Mouse (Mus musculus) heart, adult 18-20 months (tissue): ENCODE results near the gene Smug1. TPM values are rescaled to one million over a fixed set of nuclear protein-coding genes. Genes with fewer than 3 reads are reported as not detected.
A peak's percentile ranks its signal among the peaks of the same experiment; 100 is the strongest.

Source experiments
- DNase-seq, 2 experiments: peaks; one replicate each; pipeline ENCODE4 v3.0.0; 2021 to 2022; ENCODE audit warnings: mixed read lengths in 1 of 2
- long read RNA-seq, 2 experiments: library from polyadenylated mRNA; stranded (forward); transcript quantifications; one replicate each; pipeline ENCODE4 v2.0.0; 2021
- total RNA-seq, 2 experiments: library from RNA; stranded (reverse); gene quantifications; 2 replicates each; pipeline ENCODE4 v1.2.3; 2021

The Smug1 gene
- 10 to 100 TPM; 10.9 to 12.9 TPM for total RNA-seq
- long read RNA-seq, experiment 1, partial matches to known transcripts, result 7 of 12 reads
- long read RNA-seq, experiment 1, other reads (novel, unspliced or antisense), result 4 of 12 reads
- long read RNA-seq, experiment 2, partial matches to known transcripts, result 2 of 5 reads
- long read RNA-seq, experiment 2, other reads (novel, unspliced or antisense), result 3 of 5 reads

DNA sequence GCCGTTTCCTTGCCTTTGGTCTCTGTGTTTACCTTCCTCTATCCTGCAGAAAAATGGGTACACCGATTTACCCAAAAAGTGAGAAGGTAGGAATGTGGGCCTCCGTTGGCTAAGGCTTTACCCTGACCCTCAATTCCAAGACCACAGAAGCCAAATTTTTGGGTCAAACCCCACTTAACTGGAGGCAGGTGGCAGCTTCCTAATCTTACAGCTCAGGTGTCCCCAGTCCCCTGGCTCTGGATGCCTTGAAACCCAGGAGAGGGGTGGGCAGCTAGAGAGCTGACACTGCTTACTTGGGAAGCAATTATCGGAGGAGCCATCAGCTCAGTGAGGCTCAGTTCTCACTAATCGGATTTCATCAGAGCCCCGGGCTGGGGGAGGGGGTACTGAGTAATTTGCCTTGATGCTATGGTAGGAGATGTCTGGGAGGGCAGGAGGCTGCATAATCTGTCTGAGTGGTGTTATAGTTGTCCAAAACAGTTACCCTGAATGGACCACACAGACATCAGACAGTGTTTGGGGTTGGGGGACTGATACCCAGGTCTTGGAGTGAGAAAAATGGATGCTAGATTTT, at the start of gene Smug1:
TSS of gene Smug1 (minus strand) at position 51 of the 574 bp plus-strand sequence.
- DNase-seq, result no peak

DNA sequence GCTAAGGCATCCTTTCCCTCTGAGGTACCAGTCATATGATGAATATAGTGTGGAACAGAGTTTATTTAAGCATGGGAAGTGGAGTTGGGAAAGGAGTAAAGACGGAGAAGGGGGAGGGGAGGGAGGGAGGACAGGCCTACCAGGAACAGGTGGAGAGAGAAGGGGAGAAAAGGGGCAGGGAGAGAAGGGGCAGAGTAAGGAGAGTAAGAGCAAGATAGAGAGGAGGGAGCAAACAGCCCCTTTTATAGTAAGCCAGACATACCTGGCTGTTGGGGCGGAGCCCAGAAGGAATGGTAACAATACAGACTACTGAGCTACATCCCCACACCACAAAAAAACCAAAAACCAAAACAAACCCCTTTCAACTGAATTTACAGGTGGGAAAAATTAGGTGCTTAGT, 49.2 kb upstream of the Smug1 start:
- no peak for DNase-seq

DNA sequence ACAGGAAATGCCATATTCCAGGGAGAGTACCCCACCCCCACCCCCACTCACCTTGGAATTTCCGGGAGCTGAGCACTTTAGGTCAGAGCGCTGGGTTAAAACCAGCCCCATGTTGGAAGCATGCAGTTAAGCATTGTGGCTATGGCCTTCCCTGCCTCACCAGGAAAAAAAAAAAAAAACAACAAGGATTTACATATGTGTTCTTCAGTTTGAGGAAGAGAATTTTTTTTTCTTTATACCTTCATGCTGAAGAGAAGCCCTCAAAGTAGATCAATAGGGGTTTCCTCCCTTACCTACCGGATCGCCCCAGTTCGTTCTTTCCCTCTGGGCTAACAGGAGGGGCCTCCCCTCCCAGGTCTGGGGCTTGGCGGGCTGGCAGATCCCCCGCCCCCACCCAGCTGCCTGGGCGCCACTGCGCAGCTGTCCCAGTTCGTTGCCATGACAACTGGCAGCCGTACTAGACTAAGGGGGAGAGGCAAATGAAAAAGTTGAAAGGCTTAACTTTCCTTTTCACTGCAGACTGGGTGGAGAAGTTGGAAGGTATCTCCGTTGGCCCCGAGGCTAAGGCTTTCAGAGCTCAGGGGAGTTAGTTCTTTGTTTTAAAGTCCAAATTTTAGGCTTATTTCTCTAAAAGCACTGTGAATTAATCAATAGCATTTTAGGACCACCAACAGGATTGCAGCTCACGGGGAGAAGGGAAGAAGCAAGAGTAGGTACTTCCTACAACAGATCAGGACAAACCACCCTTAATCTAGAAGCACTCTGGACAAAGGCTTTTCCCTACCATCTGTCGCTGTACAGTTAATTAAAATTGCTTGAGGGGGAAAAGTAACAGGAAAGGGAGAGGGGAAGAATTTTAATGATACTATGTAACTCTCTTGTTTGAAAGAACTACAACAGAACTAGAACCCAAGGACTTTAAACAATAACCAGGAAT, 48.3 kb upstream of the Smug1 start:
- peak; percentile 87 to 91 for DNase-seq

DNA sequence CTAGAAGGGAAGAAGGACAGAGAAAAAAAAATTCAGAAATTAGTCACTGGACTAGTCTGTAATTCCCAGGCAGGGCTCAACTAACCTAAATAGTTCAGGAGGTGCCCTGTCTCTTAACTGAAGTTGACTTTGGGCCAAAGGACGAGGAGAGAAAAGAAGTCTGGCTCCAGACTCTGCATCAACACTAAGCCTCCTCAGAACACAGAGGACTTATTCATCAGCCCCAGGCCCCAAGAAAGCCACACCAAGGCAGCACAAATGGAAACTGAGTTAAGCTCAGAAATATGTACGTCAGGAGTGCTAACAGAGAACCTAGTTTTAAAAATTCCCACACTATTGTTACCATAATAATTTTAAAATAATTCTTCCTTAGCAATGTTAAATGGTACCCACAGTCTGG, 47.3 kb upstream of the Smug1 start:
- peak; percentile 34 to 35 for DNase-seq

DNA sequence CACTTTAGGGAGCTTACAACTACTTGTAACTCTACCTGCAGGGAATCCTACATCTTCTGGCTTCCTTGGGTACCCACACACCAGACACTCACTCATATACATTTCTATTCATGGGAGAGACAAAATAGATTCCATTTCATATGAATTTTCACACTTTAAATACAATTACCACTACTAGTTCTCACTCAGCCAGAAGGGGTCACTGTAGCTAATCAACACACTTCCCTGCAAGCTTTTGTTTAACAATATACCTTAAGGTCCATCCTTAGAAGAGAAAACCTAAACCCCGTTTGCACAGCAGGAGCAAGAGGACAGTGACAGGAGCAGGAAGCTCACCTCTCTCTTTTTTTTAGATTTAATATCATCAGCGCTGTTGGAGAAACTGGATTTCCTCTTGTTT, 38.3 kb upstream of the Smug1 start:
- peak in 1 of 2 experiments; percentile 36 for DNase-seq

DNA sequence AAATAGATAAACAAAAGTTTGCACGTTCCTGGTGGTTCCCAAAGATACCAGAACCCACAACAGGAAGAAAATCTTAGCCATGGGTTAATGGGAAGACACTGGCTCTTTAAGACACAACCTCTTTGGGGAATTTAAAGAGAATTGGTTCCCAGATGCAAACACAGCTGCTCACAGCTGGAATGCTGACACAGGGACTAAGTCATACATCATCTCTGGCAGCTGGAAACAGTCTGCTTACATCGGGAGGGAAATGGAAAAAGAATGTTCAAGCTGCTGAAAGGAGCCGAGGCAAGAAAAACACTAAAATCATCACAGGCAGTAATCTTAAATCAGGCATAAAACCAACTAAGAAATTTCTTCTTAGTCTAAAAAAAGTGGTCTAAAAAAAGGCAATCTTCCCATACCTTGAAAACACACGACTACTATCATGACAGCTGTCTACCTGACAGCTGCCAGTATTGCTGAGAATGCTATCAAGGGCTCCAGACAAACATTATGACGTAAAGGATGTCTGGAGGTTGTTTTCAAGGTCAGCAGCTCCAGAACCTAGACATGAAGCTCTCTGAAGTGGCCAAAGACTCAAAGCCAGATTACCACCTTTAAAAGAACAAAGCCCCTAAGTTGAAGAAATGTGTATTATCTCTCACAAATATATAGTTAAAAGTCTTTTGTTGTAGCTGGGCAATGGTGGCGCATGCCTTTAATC, 35.3 kb upstream of the Smug1 start:
- DNase-seq, result peak; percentile 82 to 86

DNA sequence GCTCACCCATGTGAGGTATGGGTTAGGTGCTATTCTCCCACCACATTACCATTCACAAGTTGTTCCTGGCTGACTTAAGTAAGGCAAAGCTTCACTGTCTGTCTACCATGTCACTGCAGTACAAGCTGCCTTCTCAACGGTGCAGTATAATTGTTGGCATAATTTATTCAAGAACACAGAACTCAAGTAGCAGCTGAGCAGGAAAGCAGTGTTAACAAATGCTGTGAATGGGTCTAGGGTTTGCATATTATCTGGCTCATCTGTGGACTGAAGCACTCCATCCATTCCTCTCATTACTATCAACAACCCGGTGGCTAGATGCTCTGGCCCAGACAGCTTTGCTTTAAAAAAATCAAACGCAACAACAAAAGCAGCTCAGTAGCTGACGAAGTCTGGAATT, 30.9 kb upstream of the Smug1 start:
- DNase-seq, result no peak

DNA sequence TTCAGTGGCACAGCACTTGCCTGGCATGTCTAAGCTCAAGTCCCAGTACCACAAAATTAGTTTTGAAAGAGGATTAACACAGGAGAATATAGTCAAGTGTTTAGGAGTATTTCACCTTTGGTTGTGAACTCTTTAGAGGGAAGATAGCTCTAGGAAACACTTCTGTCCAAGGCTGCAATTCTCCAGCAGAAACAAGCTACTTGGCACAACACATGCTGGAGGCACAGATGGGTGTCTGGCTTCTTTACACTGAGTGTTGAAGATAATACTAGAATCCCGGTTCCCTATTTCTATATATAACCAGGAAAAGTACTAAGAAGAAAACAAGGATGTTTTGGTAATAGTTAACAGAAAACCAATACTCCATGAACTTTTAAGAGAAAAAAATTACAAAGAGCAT, 29.9 kb upstream of the Smug1 start:
- no peak for DNase-seq

DNA sequence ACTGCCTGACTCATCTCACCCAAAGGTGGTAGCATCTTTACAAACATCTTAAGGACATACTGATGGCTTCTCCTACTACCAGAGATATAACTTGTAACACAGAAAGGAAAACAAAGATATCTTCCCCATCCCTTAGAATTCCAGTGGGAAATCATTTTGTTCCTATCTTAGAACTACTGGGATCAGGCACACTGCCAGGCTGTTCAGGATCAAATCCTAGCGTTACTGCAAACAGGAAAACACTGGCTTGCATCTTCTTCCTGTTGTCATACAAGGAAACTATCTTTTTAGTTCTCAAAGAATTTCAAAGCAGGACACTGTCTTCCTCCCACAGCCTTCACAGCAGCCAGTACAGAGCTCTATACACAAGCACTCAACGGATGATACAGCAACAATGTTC, 26.7 kb upstream of the Smug1 start:
- DNase-seq, result peak; percentile 41 to 64

DNA sequence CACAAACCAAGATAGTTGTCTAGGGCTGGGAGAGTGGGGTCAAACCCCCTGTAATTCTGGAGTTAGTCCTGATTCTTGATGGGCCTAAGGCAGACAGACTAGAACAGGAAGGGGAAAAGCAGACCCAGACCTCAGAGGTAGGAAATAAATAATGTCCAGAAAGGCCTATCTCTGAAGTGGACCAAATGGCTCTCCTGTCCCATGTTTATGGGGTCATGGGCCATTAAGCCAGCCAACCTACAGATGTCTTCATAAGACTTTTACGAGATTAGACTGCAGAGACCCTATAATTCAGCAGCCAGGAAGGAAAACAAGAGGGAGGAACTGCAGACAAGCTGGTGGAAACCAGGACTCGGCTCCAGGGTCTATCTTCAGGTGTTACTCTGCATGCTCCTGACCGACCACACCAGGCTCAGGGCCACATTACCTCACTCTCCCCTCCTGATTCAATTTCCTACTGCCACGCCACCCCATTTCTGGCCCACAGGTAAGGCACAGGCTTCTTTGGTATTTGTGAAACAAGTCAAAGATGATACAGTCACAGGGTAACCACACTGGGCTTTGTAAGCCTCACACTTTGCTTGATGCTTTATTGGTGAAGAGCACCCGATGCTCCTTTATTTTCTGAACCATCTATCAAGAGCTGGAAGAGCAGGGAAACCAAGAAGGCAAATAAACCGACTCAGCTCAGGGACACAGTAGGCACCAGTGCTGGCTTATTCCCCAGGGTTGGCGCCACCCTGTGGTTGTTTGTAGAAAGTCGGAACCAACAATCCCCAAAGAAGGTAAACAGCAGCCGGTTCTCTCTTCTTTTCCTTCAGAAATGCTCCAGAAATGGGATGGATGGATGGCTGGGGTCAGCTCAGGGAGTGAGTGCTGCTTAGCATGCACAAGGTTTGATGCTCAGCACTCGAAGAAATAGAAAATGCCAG, 23.9 kb upstream of the Smug1 start:
- peak in 1 of 2 experiments; percentile 65 for DNase-seq

DNA sequence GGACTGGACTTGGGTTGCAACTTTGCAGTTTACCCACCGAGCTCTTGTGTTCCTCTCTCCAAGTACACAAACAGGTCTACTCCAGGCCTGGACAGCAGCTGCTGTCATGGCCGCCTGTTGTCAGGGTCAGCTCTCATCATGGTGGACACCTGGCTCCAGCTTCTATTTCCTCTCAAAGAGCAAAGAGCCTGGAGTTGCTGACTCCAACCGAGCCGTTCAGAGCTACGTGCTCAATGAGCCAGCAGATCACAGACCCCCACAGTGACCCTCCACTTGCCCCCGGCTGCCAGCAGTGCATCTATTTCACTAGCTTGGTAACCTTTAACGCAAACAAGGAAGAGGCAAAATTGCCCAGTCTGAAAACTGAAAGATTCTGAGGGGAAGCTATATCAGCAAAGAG, 23.2 kb upstream of the Smug1 start:
- DNase-seq, result no peak

DNA sequence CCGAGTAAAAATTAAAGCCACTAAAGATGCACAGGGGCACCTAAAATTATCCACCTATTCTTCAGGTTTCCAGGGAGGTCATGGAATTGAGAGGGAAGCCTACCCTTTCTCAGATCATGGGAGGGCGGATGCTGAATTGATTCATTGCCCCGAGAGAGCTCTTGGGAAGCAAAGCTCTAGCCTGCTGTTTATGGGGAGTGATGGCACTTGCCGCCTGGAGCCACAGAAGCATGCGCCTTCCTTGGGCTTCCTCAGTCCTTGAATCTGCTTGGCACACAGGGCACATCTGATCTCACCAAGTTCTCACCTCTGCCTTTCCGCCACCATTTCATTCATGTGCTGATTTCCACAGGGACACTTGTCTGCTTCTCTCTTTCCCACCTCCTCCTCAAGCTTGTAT, 20.9 kb upstream of the Smug1 start:
- no peak for DNase-seq

DNA sequence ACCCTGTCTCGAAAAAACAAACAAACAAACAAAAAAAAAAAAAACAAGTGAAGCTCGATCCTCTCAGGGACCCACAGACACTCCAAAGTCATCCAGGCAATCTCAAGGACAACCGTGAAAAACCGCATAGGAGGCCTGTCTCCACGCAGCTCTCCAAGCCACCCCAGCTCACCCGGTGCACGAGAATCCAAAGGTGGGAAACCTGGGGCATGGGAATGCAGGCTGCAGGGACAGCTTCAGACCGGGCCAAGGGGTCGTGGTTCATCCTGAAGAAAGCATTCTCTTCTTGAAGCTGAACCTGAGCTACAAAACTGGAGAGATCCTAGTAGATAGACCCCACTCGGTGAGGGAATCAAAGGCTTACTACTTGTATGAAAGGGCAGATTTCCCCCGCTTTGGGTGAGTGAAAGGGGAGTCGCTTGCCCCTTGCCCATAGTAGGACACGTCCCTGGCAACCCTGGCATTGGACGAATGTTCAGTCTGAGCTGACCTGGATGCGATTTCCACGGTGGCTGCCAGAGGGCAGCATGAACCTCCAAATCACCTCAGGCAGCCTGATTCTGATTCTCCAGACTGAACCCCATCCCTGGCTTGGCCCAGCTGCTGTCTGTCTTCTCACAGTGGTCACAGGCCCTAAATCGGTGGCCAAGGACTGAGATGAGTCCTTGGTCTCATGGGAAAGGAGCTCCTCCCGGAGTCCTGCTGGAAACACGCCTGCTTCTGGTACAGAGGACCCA, 18.7 kb upstream of the Smug1 start:
- DNase-seq, result peak; percentile 58 to 76

DNA sequence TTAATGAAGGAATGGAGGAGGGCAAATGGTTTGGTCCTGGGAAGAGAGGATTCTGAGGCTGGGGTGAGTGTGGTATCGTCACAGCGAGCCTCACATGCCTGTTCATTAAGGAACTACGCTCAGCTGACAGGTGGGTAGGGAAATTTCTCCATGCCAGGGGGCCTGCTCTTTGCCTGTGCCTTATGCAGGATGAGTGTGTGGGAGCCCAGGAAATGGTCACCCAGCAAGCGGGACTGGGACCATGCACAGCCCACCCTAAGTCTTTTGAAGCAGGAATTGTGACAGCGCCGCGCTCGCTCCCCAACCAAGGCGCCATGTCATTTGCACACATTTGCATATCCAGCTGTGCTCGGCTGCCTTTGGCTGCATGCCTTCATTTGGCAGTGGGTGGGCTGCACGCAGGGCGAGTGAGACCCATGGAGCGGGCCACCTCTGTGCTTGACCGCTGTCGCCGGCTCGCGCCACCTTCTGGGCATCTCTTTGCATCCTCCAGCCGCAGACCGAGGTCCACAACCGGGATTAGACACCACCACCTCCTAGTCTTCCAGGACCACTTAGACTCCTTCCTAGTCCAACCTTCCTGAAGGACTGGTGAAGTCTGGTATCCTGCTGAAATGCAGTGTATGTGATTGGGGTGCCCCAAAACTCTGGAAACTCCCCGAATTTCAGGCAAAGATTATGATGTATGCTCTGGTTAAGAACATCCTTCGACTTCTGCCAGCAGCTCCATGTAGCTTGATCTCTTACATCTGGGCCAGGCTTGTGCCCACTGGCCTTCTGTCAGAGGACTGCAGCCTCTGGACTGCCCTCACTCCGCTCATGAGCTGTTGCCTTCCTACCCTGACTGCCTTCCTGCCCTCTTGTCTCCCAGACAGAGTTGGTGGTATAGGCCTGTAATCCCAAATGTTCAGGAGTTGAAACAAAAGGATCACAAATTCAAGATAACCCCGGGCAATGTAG, 17.0 kb upstream of the Smug1 start:
- peak in 1 of 2 experiments; percentile 36 for DNase-seq

DNA sequence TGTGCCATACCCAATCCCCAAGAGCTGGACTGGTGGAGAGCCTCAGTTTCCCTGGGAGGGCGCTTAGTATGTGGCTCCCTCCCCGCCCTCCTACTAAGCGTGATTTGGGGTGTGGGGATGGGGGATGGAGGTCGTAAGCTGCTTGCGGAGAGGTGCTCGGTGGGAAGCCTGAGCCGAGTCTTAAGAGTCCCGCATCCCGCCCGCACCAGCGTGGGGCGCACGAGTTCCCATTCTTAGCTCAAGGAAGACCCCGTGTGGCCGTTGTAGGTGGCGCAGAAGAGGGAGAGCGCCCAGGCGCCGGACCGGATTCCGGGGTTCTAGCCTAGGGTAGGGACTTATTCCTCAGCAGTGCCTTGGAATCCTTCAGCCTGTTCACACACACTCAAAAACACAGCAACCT, 16.2 kb upstream of the Smug1 start:
- peak; percentile 54 to 76 for DNase-seq

DNA sequence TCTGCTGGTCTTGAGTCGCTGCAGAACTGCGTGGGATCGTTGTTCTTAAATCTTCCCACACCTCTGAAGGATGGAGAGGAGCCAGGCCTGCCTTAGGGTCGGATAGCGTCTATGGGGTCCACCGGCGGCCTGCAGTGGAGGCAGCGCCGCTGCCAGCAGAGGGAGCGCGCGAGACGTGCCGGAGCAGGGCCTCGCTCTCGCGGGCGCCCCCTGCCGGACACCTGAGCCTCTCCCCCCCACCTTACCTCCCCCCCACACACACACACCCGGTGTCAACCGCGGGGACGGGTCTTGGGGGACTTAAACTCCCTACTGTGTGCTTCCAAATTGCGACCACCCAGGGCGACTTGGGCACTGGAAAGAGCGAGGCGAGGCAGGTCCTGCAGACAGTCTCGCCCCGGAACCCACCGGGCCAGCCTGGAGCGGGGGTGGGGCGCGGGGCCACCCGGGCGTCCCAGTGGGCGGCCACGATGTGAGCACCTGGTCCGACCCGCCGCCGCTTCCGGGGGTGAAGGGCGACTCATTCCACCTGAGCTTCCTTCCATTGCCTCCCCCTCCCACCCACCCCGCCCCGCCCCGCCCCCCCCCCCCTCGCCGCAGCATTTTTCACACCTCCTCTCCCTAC, 15.4 kb upstream of the Smug1 start:
- peak; percentile 75 to 85 for DNase-seq

DNA sequence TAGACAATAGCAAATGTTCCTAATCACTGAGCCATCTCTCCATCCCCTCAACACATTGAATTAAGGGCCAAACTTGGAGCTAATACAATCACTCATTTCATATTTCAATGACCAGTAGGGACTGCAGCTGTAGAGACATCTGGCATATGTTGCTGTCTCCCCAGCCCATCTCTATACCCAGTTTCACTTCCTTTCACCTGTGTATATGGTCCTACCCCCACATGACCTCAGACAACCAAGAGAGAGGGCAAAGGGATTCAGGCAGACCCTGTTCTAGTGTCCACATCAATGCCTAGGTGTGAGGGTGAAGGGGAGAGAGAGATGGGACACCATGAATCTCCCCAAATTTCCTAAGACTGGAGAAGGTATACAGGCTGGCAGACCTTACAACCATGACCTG, 13.5 kb upstream of the Smug1 start:
- no peak for DNase-seq

DNA sequence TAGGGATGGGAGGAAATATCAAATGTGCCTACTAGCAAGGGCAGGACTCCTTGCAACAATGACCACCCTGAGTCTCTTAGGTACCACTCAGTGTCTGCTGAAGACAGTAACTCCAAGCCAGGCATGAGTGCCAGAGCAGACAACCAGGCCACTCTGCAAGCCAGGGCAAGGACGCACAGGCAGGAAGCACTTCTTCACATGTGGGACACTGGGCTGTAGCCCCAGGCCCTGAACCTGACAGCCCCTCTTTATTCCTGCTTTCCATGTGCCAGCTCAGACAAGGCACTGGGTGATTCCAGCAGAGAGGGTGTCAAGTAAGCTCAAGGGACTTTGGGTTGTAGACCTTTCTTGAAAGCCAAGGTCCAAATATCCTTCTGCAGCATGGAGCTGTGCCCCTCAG, 11.9 kb upstream of the Smug1 start:
- no peak for DNase-seq

DNA sequence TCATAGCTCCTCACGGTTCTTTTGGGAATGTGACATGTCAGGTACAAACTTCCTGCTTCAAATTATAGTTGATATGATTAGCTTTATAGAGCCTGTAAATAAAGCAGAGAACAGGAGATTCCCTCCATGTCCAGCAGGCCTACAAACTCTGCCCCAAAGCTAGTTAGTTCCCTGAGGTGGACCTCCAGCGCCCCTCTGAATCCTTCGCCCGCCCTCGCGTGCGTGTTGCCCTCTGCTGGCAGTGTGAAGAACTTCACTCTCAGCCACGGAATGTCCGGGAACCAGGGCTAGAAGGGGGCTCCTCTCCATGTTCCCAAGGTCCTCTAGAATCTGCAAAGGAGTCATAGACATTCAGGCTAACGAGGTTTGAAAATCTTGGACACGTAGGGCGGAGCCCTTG, 11.2 kb upstream of the Smug1 start:
- peak in 1 of 2 experiments; percentile 61 for DNase-seq
